Mouse (Mus musculus): Measurements from ENCODE around the gene Slc7a8. TPM values are rescaled to one million over a fixed set of nuclear protein-coding genes. Genes with fewer than 3 reads are reported as not detected.

The Slc7a8 gene
- polyA plus RNA-seq, 1 experiment from 2014 or later, result 2.8 TPM

DNA sequence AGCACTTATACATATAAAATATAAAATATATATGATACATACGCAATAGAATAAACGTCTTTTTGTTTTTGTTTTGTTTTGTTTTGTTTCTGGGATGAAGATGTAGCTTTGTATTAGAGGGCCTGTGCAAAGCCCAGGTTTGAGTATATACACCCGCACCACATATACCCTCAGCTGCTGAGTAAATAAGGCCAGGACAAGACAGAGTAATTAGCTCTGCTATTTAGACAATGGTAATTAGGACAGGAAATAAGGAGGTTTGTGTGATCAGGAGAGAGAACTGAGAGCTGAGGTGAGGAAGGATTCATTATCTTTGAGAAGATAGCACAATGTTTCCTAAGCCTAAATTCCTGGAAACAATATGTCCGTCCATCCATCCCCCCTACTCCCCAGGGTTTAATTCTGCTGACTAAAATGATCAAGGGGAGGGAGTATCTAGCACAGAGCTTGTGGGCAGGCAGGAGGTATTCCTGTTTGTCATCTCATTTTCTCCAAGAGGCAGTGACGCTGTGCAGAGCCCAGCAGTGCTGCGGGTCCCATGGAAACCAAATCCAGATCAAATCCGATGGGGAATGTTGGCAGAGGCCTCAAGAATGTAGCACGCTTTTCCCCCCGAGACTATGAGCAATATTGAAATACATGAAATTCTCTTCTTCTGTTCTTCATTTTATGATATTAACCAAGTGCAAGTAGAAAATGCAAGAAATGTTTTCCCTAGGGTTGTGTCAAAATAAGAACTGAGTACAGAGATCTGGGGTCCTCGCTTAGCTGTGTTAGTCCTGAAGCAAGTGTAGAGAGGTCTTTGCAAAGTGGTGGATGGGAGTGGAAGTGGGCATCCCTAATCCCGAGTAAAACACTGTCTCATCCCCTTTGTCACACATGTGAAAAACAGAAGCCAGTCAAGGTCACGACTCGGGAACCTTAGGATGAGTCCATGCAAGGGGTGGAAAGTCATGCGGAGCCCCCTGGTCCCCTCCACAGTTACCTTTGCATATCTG lies 44.9 kb downstream of the Slc7a8 start:
- no peak for ATAC-seq (replicated peaks; ENCODE audit: insufficient number of reproducible peaks, insufficient read depth, low FRiP score, low read depth)
- WGBS, result 51% methylated on average over 14 of the region's 14 CpGs
- H3K4me2 ChIP-seq, result no peak overlapping the region
- H3K27ac ChIP-seq, result no peak overlapping the region
- H3K9ac ChIP-seq, result no peak overlapping the region
- H3K36me3 ChIP-seq, result no peaks in the 10 kb centered on the region
- H3K27me3 ChIP-seq, result no peaks in the 10 kb centered on the region
- peaks cover 6% of the 10 kb centered on the region; the same call in 1 of the 2 replicates for H3K4me1 ChIP-seq (replicated peaks)
- no peaks in the 10 kb centered on the region for H3K9me3 ChIP-seq (replicated peaks)
- H3K4me3 ChIP-seq, result no peak overlapping the region

DNA sequence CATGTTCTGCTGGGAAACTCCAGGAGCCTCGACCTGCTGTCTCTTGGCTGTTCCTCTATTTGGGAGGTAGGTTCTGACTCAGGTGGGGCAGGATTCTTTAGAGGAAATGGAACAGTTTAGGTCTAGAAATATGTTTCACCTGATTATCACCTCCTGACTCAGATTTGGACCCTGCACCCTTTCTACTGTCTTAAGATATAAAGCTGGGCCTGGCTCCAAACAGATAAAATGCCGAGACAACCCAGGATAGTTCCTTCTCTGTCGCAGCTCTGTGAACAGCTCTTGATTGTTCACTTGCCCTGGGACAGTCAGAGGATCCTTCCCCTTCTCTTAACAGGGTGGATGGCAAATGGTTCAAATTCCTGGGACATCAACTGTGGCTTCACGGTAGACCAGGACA lies 46.5 kb downstream of the Slc7a8 start:
- H3K9me3 ChIP-seq (replicated peaks), result no peaks in the 10 kb centered on the region
- H3K27me3 ChIP-seq, result no peaks in the 10 kb centered on the region
- no peak for ATAC-seq (replicated peaks; ENCODE audit: insufficient number of reproducible peaks, insufficient read depth, low FRiP score, low read depth)
- no peak overlapping the region for H3K27ac ChIP-seq
- no peak overlapping the region for H3K4me3 ChIP-seq
- 41% methylated on average over 4 of the region's 4 CpGs for WGBS
- no peak overlapping the region for H3K9ac ChIP-seq
- H3K36me3 ChIP-seq, result no peaks in the 10 kb centered on the region
- no peak overlapping the region for H3K4me2 ChIP-seq
- peaks cover 6% of the 10 kb centered on the region; the same call in 1 of the 2 replicates for H3K4me1 ChIP-seq (replicated peaks)

DNA sequence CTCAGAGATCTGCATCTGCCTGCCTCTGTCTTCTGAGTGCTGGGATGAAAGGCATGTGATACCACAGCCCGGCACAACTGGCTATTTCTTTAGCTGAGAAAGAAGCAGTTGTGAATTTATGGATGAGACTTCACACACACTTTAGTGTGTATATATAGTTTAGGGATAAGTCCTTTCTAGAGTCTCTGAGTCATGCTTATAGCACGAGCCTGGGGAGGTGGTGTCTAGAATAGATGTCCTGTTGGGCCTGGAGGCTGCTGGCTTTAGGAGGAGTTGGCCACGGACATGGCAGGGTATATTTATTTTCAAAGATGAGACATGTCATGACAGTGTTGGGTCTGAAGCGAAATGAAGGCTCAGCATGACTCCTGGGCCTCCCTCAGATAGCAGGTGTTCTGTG lies 47.7 kb downstream of the Slc7a8 start:
- Histone ChIP-seq H3K9ac (no peak overlapping the region), H3K4me1 (replicated peaks) (peaks cover 6% of the 10 kb centered on the region; the same call in 1 of the 2 replicates), H3K36me3 (no peaks in the 10 kb centered on the region), H3K4me3 (no peak overlapping the region), H3K27me3 (no peaks in the 10 kb centered on the region), H3K9me3 (replicated peaks) (no peaks in the 10 kb centered on the region), H3K4me2 (no peak overlapping the region), H3K27ac (no peak overlapping the region)
- no peak for ATAC-seq (replicated peaks; ENCODE audit: insufficient number of reproducible peaks, insufficient read depth, low FRiP score, low read depth)
- 70% methylated on average over 4 of the region's 4 CpGs for WGBS

DNA sequence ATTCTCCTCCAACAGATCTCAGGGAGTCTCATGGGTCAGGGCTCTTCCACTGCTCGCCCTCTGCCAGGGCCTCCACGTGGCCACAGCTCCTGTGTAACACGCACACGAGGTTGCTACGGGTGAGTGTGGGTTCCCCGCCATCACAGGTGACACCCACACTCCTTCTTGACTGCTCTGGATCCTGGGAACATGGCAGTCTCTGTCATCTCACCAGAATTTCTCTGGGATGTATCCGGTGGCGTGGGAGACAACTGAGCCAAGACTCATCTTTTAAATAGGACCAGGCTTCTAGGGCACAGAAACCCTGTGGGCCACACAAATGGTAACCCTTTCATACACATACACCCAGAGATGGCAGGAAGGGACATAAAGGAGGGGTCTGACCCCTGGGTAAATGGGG lies 49.5 kb downstream of the Slc7a8 start:
- ATAC-seq (replicated peaks; ENCODE audit: insufficient number of reproducible peaks, insufficient read depth, low FRiP score, low read depth), result no peak
- no peaks in the 10 kb centered on the region for H3K9me3 ChIP-seq (replicated peaks)
- H3K27ac ChIP-seq, result no peak overlapping the region
- 84% methylated on average over 8 of the region's 8 CpGs for WGBS
- H3K4me2 ChIP-seq, result no peak overlapping the region
- no peak overlapping the region for H3K9ac ChIP-seq
- no peaks in the 10 kb centered on the region for H3K36me3 ChIP-seq
- peaks cover 6% of the 10 kb centered on the region; the same call in 1 of the 2 replicates for H3K4me1 ChIP-seq (replicated peaks)
- no peak overlapping the region for H3K4me3 ChIP-seq
- H3K27me3 ChIP-seq, result no peaks in the 10 kb centered on the region

DNA sequence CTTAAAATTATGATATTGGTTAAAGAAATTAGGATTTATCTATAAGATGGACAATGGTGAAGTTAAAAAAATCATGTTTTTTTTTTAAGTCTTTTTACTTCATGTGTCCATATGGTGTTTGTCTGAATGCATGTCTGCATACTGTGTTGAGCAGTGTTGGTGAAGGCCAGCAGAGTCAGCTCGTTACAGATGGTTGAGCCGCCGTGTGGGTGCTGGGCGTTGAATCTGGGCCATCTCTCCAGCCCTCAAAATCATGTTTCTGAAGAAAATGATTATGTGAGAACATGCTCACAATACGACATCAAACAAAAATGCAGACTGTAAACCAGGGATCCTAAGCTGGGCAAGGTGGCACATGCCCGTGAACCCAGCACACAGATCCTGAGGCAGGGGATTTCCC lies 51.4 kb downstream of the Slc7a8 start:
- Histone ChIP-seq H3K36me3 (no peaks in the 10 kb centered on the region), H3K4me2 (no peak overlapping the region), H3K9ac (no peak overlapping the region), H3K9me3 (replicated peaks) (no peaks in the 10 kb centered on the region), H3K4me1 (replicated peaks) (no peaks in the 10 kb centered on the region), H3K4me3 (no peak overlapping the region), H3K27me3 (no peaks in the 10 kb centered on the region), H3K27ac (no peak overlapping the region)
- WGBS, result 80% methylated on average over 6 of the region's 6 CpGs
- no peak for ATAC-seq (replicated peaks; ENCODE audit: insufficient number of reproducible peaks, insufficient read depth, low FRiP score, low read depth)

DNA sequence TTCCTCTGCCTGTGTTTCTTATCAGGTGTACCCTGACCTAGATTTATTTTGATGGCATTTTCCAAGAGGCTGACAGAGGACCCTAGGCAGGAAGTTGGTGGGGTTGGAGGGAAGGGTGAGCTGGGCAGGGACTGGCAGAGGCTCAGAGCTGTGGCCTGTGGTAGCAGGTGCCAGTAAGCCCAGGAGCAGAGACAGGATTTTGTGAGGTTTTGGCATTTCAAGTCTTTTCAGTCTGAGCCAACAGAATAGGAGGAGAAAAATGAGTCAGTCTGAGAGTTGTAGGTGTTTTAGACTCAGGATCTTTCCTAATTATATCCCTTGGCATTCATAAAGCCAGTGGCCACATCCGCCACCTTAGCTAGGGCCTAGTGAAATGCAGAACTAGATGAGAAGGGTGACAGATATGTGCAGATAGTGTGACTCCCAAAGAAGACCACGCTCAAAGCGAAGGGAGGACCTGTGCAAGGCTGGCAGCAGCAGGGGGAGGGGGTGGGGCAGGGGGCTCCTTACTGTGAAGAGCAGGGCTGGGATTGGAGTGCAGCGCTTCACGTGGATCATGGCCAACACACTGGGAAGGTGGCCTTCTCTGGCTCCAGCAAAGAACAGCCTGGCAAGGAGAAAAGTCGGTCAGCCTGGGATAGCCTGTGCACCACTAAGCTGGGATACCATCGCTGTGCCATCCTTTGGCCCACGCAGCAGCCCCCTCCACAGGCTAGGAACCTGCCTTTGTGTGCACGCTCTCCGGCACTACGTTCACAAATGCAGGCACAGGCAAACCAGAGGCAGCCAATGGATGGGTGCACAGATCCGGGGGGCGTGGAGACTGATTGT lies 52.7 kb downstream of the Slc7a8 start:
- no peak overlapping the region for H3K4me2 ChIP-seq
- no peaks in the 10 kb centered on the region for H3K36me3 ChIP-seq
- H3K27ac ChIP-seq, result no peak overlapping the region
- ATAC-seq (replicated peaks; ENCODE audit: insufficient number of reproducible peaks, insufficient read depth, low FRiP score, low read depth), result no peak
- 76% methylated on average over 13 of the region's 13 CpGs for WGBS
- no peak overlapping the region for H3K4me3 ChIP-seq
- H3K9me3 ChIP-seq (replicated peaks), result no peaks in the 10 kb centered on the region
- no peaks in the 10 kb centered on the region for H3K27me3 ChIP-seq
- H3K9ac ChIP-seq, result no peak overlapping the region
- no peaks in the 10 kb centered on the region for H3K4me1 ChIP-seq (replicated peaks)

DNA sequence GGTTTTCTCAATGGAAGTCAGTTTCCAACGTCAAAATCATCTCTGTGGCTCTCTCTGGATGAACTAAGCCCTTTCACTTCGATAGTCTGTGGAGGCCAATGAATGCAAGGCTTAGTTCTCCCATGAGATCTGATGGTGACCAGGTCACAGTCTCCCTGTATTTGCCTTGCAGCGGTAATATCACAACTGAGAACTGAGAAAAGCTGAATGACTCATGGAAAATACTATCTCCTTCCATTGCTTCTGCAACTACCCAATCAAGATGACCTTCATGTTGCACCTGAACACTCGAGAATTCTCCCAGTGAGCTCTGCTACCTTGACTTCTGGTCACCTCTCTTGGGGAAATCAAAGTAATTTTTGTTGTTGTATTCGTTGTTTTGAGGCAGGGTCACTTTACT lies 54.2 kb downstream of the Slc7a8 start:
- H3K4me2 ChIP-seq, result no peak overlapping the region
- no peak overlapping the region for H3K27ac ChIP-seq

DNA sequence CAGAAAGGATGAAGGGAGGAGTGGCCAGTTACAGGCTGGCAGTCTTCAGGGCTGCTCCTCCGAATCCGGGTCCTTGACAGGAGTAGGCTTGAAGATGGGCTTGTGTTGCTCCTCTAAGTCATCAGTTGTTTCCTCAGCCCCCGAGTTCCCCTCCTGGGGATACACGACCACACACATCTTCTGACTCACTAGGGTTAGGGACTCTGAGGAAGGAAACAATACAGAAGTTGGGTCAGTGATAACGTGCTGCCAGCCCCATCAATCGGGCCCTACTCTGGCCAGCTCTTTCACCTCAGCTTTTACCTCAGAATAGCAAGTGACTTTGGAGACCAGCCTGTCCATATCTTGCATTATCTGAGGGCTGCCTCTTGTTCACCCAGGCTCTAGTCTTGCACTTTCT lies 57.7 kb downstream of the Slc7a8 start:
- Histone ChIP-seq H3K36me3 (no peaks in the 10 kb centered on the region), H3K4me1 (replicated peaks) (no peaks in the 10 kb centered on the region), H3K27ac (no peak overlapping the region), H3K27me3 (no peaks in the 10 kb centered on the region), H3K4me2 (no peak overlapping the region), H3K4me3 (no peak overlapping the region), H3K9me3 (replicated peaks) (no peaks in the 10 kb centered on the region), H3K9ac (no peak overlapping the region)
- no peak for ATAC-seq (replicated peaks; ENCODE audit: insufficient number of reproducible peaks, insufficient read depth, low FRiP score, low read depth)
- WGBS, result 61% methylated on average over 6 of the region's 6 CpGs

More for the DNA sequence above, 54.2 kb downstream of the Slc7a8 start:
- H3K27me3 ChIP-seq, result no peaks in the 10 kb centered on the region
- no peak overlapping the region for H3K4me3 ChIP-seq
- ATAC-seq (replicated peaks; ENCODE audit: insufficient number of reproducible peaks, insufficient read depth, low FRiP score, low read depth), result no peak
- no peak overlapping the region for H3K9ac ChIP-seq
- WGBS, result 67% methylated on average over 5 of the region's 5 CpGs
- no peaks in the 10 kb centered on the region for H3K4me1 ChIP-seq (replicated peaks)
- no peaks in the 10 kb centered on the region for H3K9me3 ChIP-seq (replicated peaks)
- H3K36me3 ChIP-seq, result no peaks in the 10 kb centered on the region

DNA sequence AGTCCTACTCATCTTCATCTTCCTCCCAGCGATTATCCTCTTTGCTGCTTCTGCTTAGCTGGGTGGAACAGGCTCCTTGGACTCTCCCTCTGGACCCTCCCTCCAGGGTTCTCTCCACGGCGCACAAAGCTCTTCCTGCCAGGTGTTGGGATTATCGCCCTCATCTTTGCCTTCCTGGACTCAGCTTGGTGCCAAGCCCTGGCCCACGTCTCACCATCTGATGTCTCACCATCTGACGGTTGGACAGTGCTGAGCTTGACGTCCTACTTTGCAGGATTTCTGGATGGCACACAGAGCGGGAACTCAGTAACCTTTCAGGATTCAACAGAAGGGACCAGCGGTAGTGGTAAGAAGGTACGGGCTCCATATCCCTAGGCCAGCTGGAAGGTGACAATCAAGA lies 60.0 kb downstream of the Slc7a8 start:
- H3K4me2 ChIP-seq, result no peak overlapping the region
- H3K4me1 ChIP-seq (replicated peaks), result no peaks in the 10 kb centered on the region
- H3K27ac ChIP-seq, result no peak overlapping the region
- no peak overlapping the region for H3K9ac ChIP-seq
- H3K9me3 ChIP-seq (replicated peaks), result no peaks in the 10 kb centered on the region
- 80% methylated on average over 10 of the region's 10 CpGs for WGBS
- no peaks in the 10 kb centered on the region for H3K27me3 ChIP-seq
- H3K36me3 ChIP-seq, result no peaks in the 10 kb centered on the region
- no peak overlapping the region for H3K4me3 ChIP-seq
- no peak for ATAC-seq (replicated peaks; ENCODE audit: insufficient number of reproducible peaks, insufficient read depth, low FRiP score, low read depth)

DNA sequence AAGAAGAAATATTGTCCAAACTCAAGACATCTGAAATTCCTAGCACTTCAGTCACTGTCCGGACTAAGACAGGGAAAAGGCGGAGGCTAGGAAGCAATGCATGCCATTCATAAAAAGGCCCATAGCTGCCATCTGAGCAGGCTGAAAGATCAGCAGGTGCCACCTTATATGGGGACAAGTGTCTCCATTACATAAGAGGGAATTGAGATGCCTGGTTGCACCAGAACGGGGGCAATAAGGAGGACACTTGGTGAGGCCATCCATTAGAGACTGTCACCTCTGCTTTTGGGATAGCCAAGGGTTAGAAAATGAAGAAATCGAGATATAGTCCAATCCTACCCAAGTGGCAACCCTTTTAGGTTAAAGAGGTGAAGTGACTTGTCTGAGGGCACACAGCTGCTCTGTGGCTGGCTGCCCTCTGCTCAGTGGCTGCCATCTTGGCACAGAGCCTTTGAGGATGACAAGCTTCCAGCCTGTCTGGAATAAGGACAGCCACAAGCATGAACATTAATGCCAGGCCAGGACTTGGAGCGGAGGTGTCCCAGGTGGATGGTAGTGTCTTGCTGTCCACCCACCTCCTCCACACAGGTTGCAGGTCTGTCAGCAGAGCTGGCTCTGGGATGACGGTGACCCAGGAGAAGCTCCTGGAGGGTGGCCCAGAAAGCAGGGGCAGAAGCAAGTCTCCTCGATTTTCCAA lies 60.9 kb downstream of the Slc7a8 start:
- Histone ChIP-seq H3K27ac (no peak overlapping the region), H3K36me3 (no peaks in the 10 kb centered on the region), H3K9me3 (replicated peaks) (no peaks in the 10 kb centered on the region), H3K4me2 (no peak overlapping the region), H3K4me3 (no peak overlapping the region), H3K9ac (no peak overlapping the region), H3K4me1 (replicated peaks) (no peaks in the 10 kb centered on the region), H3K27me3 (no peaks in the 10 kb centered on the region)
- ATAC-seq (replicated peaks; ENCODE audit: insufficient number of reproducible peaks, insufficient read depth, low FRiP score, low read depth), result no peak
- 79% methylated on average over 7 of the region's 7 CpGs for WGBS

DNA sequence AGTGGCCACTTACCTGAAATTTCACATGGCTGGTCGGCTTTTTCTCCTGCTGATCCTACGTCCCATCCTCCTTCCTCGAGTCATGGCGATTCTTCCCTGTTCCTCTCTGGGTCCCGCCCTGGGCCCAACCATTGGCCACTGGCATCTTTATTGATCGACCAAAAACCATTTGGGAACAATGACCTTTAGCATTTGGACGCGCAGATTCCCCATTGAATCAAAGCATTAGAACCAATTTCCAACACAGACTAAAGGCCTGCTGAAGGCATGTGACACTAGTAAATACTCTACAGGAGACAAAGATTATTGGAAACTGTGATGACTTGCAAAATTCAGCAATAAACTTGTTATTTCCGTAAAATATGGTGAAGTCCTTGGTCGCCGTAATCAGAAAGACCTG lies 61.7 kb downstream of the Slc7a8 start:
- Histone ChIP-seq H3K9ac (no peak overlapping the region), H3K4me3 (no peak overlapping the region), H3K4me1 (replicated peaks) (peaks cover 2% of the 10 kb centered on the region; the same call in 1 of the 2 replicates), H3K4me2 (no peak overlapping the region), H3K36me3 (no peaks in the 10 kb centered on the region), H3K9me3 (replicated peaks) (no peaks in the 10 kb centered on the region), H3K27me3 (no peaks in the 10 kb centered on the region), H3K27ac (no peak overlapping the region)
- WGBS, result 93% methylated on average over 11 of the region's 11 CpGs
- ATAC-seq (replicated peaks; ENCODE audit: insufficient number of reproducible peaks, insufficient read depth, low FRiP score, low read depth), result no peak
